Mouse (Mus musculus): ENCODE data around the gene Invs.

Invs gene

DNA sequence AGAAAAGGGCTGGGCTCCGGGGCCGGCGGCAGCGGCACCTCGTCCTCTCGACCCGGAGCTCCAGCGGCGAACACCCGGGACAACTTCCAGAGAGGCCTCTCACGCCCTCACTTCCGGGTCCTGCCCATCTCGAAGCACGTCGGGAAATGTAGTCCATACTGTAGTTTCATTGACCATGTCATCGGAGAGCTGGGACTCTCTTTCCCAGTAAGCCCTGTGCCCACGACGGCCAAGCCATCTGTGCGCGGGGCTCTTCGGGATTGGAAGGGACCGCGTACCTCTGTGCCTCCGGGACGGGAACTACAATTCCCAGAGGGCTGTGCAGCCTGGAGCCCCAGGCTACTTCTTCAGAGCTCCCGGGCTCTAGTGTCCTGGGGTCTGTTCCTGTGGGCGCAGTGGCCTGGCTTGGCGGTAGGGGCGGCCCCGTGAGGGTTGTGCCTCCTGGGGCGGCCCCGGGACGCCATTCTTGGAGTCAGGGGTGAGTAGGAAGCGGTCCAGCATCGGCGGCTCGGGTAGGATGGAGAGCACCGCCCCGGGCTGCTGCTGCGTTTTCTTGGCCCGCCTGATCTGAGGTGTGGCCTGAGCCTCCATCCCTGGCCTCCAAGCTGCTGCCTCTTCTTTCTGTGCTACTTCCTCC, at the start of gene Invs, which contains the start of gene Erp44:
Invs (plus strand) TSS at position 263 of the 637 bp plus-strand sequence.
Erp44 (minus strand) TSS at position 61 of the 637 bp plus-strand sequence.
- in situ Hi-C loops (cut with MseI, MboI), result no loop called here

DNA sequence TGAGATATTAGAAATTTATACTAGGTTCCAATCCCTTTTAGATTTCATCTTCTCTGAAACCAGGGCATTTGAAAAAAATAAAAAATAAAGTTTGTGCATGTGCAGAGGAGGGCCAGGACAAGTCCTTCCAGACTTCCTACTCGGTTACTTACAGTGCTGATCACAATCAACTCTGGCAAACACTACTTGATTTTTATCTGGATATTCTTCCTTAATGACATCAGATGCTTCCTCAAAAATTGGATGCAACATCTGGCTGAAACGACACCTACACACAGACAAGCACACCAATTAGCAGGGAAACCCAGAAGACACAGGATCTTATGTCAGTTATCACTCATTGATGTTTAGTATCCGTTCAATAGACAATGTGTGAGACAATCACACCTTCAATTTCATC, 42.8 kb upstream of the Invs start:
- in situ Hi-C loops (cut with MseI, MboI), result no loop called here

DNA sequence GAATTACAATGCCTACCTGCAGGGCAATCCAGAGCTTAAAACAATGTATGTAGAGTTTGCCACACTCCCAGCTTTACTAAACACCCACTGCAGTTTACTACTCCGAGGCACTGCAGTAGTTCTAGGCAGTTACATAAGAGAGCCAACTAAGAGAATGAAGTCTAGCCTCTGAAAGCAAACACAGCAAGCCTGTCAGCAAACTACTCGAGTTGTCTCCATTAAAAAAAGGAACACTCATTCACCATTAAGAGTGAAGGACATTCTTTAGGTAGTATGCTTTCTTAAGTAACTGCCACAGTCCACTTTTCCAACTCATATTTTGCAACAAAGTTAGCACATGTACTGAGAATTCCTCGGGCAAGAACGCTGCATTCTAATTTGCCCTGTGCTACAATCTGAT, 40.5 kb upstream of the Invs start:
- in situ Hi-C loops (cut with MseI, MboI), result no loop called here

DNA sequence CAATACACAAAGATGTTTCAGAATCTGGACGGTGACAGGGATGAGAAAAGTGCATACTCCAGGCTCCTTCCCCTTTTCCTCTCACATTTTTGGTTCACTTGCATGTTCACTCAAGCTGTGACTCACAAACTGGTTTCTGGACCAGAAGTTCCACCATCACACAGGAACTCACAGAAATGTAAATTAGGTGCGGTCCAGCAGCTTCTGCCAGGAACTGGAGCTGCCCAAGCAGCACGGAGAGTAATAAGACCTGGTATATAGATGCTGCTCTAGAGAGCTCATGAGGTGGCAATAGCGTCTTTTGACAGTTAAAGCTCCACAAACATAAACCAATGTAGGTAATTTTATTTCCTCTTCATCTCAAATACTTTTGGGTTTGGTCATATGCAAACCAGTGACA, 37.1 kb upstream of the Invs start:
- in situ Hi-C loops (cut with MseI, MboI), result no loop called here

DNA sequence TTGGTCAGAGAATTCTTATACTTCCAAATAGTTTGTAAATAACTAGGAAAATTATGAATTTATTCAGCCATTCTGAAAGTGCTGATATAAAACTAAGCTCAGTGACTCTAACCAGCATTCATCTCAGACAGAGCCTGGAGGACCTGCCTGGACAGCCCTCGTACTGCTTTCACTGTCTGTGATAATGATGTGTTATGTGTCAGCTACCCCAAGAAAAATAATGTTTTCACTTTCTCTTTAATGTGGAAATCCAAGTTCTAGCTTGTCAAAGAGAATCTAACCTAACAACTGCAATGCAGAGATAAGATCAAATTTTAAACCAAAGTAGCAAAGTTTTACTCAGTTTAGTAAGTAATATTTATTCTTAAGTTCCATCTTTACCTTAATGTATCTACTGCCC, 35.8 kb upstream of the Invs start:
- in situ Hi-C loops (cut with MseI, MboI), result no loop called here

DNA sequence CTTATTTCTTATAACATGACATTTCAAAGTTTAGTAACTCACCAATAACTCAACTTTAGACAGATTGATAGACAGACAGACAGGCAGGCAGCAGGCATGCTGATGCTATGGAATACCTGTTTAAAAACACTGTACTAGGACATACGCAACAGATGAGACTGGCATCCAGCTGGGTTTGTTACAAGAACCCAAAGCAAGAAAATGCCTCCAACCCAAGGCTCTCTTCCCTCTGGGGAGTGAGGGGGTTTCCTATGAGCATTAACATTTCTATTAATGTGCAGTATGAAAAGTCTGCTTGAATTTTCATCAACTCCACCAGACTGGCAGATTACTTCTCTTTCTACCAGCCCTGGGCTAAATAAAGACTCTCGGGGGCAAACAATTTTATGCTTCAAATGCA, 35.3 kb upstream of the Invs start:
- in situ Hi-C loops (cut with MseI, MboI), result no loop called here

DNA sequence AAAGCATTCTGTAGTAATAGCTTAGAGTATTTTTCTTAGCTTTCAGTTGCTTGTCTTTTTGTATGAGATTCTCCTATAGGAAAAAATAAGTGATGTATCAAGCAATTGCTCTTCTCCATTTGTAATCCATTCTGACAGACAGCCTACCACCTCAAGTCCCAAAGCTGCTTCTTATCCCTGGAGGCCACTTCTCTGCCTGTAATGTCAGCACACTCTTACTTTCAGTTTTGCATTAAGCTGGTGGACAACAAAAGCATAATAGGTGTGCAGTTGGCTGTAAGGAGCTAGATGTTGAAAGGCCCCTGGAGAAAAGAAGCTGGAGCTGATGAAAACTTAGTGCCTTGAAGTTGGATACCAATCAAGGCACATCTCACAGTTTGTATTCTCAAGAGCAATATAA, 26.3 kb upstream of the Invs start:
- in situ Hi-C loops (cut with MseI, MboI), result no loop called here

DNA sequence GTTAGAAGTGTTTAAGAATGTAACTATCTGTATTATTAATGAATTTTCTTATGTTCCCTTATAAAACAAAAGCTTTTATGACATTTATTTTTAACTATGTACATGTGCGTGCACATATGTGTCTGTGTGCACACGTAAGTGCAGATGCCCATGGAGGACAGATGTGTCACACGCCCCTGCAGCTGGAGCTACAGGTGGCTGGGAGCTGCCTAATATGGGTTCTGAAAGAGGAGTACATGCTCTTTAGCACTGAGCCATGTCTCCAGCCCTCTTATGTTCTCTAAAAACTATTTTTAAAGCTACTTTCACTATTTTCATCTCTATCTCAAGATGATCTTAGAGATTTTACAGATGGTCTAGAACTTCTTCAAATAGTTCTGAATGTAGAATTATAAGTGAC, 21.5 kb upstream of the Invs start:
- in situ Hi-C loops (cut with MseI, MboI), result no loop called here

DNA sequence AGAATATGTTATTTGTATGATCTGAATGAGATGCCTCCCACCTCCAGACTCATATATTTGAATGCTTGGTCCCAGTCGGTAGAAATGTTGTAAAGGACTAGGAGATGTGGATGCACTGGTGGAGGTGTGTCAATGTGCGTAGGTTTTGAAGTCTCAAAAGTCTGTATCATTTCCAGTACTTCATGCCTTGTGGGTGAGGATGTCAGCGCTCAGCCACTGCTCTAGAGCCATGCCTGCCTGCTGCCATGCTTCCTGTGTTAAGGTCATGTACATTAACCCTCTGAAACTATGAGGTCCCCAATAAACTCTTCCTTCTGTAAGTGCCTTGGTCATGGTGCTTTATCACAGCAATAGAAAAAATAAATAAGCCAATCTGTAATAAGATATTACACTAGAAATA, 11.9 kb upstream of the Invs start:
- in situ Hi-C loops (cut with MseI, MboI), result no loop called here

DNA sequence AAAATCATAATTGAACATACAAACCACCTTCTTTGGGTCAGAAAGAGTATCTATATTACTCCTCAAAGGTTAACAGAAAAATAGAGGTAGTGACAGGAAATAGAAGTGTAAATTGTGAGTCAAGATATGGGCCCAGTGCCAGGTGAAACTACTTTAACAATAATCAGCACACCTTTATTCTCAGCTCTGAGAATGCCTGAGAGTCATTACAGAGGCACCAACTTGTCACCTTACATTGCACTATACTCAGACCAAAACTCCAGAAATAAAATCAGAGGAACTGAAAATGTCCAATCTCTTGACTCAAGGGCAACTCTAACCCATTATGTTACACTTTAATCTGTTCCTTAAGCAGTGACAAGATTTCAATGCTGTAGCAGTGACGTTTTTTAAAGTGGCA, 11.4 kb upstream of the Invs start:
- in situ Hi-C loops (cut with MseI, MboI), result no loop called here

DNA sequence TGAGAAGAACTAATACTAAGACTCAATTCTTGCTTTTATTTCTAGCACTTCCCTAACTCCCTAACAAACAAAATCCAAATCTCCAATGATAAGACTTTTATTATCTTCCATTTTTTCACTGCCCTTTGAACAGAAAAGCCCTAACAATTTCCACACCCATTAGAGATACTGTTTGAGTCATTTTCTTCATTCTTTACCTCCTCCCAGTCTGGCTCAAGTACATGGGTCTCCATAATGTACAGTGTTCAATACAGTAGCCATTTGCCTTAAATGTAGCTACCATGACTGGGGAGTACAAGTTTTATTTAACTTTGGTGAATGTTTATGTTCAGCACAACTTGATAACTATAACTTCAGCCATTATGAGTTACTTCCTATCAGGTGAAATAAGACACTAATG, 9.0 kb upstream of the Invs start:
- in situ Hi-C loops (cut with MseI, MboI), result no loop called here

DNA sequence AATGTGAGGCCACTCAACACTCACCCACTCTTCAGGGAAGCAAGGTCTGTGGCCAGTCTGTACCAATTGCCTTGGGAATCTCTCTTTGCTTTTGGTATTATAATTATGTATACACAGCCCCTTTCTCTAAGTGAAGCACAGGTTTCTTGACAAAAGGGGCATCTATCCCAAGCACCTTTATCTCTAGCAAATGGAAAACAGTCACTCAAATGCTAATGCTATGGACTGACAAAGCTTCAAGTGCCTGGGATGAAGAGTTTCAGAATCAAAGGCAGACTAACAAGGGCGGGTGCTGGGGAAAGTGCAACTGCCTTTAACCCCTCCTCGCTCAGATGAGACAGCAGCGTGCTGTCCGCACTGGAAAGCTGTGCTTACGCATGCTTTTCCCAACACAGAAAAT, 7.7 kb upstream of the Invs start:
- in situ Hi-C loops (cut with MseI, MboI), result no loop called here

DNA sequence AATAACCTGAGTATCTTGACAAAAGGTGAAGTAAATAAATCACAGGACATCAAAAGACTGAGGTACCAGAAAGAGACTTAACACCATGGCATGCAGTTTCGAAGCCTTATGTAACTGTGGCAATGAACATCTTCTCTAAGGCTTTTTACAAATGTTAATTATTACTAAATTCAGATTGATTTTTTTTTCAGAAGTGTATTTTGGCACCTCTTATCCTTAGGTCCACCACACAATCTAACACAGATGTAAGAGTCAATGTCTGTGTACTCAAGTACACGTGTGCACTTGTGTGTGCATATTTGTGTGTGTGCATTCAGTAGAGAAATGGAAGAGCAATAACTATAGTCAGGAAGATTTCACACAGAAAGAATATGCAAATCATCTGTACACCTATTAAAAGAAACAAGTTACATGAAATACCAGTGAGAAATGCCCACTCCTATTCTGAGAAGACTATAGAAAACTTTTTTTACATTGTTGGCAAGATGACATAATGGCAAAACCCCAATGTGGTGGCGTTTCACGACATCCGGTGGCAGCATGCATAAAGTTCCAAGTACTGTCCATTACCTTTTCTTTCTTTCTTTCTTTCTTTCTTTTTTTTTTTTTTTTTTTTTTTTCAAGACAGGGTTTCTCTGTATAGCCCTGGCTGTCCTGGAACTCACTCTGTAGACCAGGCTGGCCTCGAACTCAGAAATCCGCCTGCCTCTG, 6.3 kb upstream of the Invs start:
- in situ Hi-C loops (cut with MseI, MboI), result no loop called here

DNA sequence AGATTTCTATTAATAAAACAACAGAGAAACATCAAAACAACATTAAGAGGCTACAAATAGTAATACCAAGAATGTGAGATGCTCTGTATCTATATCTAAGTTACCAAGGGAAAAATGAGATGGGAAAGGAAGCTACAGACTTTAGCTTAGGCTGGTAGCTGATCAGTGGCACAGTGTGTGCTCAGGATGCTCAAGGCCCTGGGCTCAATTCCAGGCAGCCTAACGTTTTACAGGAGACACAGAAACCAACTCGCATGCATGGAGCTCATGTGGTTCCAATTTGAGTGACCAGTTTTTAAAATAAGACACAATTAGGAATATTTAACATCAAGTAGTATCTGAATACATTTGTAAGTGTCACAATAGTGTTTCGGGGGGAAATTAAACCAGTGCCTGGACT, 3.8 kb upstream of the Invs start:
- in situ Hi-C loops (cut with MseI, MboI), result no loop called here

DNA sequence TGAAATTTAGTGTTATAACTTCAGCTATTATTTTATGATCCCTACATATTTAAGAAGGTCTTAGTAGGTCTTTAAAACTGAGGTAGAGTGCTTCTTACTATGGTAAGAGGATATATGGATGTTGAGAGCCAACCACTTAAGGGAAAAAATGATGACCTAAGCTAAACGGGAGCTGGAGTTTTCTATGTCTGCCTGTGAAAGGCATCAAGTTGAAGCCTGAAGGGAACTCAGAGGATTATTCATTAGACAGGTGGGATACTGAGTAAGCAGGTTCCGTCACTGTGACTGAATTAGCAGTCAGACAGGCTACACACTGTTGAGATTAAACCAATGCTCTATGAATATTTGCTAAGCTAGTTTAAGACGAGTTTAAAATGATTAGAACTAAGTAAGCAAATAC, 2.5 kb upstream of the Invs start:
- in situ Hi-C loops (cut with MseI, MboI), result no loop called here

DNA sequence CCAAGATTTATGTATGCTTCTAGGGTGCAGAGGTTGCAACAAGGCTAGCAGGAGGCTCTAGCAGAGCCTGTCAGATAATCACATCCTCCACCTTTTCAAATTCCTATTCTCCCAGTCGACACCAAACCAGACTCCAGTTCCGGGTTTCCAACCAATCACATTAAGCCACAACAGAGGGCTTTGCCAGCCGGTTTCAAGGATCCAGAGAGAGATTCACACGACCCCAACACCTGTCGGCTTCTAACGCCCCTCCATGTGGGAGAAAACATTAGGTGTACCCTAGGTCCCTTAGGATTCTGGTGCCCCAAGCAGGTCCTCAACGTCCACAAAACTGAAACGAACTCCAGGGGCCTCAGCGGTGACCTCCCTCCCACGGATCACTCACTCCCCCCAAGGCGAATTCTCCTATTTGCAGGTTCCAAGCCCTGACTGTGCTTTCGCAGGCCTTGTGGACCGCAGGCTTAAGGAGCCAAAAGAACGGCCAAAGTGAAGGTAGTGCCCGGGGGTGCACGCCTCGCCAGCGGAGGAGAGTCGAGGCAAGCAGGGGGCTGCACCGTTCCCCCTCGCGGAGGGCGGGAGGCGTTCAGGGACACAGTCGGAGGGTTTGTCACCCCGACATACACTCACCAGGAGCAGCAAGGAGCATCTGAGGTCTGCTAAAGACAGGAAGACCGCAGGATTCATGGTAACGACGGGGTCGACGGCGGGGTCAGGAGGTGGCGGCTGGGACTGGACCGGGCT, 633 bp upstream of the Invs start:
- in situ Hi-C loops (cut with MseI, MboI), result no loop called here

DNA sequence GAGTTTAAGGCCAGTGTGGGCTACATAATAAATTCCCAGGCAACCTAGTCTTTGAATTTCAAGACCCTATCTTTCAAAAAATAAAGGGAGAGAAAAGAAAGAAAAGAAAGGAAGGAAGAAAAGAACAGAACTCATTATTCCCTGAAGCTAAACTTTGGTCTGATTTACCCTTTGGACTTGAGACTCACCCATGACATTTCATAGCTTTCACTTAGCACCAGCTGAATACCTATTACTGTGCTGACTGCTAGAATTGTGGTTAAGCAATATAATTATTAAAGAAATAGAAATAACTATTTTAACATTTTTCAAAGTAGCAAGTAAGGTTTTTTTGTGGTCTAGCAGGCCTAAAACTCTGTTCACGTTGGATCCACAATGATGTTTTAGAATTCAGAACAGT, 1.6 kb downstream of the Invs start:
- in situ Hi-C loops (cut with MseI, MboI), result no loop called here

DNA sequence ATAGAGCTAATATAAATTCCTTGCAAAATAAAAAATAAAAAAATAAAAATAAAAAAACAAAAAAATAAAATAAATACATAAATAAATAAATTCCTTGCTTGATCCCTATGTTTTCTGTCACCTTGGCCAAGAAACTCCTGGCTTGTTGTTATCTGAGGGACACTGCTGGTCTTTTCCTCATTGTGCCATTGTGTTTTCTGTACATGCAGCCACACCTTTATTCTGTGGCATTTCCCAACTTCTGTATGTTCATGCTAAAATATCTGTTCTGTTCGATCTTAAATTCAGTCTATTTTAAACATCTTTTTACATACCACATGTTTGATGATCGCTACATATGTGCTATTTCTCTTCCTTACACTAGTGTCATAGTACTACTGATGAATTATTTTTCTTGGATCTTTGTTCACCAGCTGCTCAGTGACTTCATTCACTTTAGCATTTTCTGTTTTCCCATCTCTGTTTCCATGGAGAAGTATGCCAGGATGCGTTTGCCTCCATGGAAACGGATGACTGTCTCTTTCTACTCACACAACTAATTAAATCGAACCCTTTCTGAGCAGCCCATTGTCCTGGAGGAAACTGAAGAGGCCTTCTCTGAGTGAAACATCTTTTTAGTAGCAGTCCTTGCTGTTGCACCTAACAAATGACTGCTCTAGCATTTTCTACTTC, 7.7 kb downstream of the Invs start:
- in situ Hi-C loops (cut with MseI, MboI), result no loop called here

DNA sequence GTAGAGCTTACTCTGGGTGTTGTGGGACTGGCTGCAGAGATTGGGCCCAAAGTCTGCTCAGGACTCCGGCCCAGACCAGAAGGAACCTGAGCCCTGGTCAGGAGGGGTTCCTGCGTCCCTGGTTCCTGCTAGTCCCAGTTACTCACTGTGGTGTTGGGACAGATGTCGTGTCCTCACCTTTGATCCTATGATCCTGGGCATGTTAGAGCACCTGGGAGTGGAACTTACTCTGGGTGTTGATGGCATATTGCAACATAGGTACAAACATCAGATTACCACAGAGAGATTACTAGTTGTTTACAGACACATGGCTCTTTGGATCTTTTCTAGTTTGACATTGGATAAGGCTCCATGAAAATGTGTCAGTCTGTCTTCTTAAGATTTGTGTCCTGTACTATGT, 35.3 kb downstream of the Invs start:
- in situ Hi-C loops (cut with MseI, MboI), result no loop called here

DNA sequence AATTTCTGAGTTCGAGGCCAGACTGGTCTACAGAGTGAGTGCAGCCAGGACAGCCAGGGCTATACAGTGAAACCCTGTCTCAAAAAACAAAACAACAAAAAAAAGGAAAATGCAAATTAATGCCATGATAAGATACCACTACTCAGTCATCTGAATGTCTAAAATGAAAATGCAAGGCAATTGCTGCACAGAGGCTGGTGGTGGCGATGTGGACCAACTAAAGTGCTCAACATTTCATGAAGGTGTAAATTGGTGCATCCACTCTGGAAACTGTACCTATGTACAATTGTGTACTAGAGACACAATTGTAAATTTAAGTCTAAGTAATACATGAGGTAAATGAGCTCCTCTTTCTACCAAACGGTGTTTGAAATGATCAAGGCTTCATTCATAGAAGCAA, 36.5 kb downstream of the Invs start:
- in situ Hi-C loops (cut with MseI, MboI), result no loop called here

DNA sequence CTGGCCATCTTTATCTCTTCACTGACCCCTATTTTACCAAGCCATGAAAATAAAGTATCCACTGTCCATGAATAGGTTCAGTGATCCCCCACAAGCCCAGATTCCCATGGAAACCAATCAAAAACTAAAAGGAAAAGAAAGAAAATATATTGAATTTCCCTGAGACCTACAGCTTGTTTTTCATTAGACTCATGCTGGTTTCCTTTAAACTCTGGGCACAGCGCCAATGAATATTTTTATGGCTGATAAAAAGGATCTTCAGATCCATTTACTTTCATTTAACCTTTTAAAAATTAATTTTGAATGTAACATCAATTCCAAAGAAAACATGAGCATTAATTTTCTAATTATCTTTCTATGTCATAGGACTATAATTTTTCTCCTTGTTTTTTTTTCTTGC, 41.7 kb downstream of the Invs start:
- in situ Hi-C loops (cut with MseI, MboI), result no loop called here

DNA sequence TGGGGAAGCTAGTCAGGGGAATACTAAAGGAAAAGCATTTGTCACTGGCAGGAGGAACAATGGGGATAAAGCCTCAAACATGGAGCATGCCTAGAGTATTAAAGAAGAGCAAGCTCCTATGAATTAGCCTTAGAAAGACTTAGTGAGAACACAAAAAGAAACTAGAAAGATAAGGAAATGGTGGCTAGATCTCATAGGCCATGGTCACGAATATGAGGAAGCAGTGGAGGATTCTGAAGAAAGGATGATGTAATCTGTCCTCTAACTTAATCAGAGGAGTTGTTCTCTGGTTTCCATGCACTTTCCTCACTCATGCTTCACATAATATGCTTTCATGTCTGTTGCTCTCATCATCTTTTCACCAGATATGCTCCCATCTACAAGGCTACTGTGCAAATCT, 42.5 kb downstream of the Invs start:
- in situ Hi-C loops (cut with MseI, MboI), result no loop called here

DNA sequence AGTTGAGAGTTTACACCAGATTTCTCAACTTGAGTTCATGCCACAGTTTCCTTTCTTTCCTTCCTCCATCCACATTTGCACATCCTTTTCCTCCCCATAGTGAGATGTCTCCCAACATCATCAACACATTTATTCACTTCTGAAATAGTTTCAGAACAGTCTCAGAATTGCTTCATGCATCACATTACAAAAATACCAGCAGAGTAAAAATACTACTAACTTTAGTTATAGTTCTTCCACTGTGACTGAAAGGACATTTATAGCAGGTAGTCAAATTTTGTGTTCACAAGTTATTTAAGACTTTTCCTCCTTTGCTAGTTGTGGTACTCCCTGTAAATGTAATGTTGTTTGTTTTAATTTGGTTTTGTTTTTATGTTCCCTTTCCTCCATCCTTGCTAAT, 47.6 kb downstream of the Invs start:
- in situ Hi-C loops (cut with MseI, MboI), result no loop called here

All from mouse trophoblast stem cell (cell line).